Mouse (Mus musculus) hindbrain, embryonic 16.5 days (tissue): ENCODE results near the gene Sptan1. TPM values are rescaled to one million over a fixed set of nuclear protein-coding genes. Genes with fewer than 3 reads are reported as not detected.

Experiments
- microRNA-seq: library from miRNA; unstranded; fragments of <30 nt; microRNA quantifications from one replicate; pipeline ENCODE4, GENCODE M21; 2017
- polyA plus RNA-seq: library from polyadenylated mRNA; unstranded; fragments of >200 nt; fragmentation: Nextera tagmentation; extraction: Ambion mirVana; gene quantifications from 2 replicates; pipeline ENCODE4 v1.2.1, GENCODE M21; 2015

Sptan1 gene
- polyA plus RNA-seq, 1 experiment from 2014 or later: 234 TPM

Small RNAs within 50 kb of the gene (microRNA-seq; reads per million reads assigned to microRNA genes)
- 1.2 reads per million for gene Mir6997

Other genes with a start within 250 kb of the Sptan1 start
- gene Gm13420, start 213.9 kb upstream of the Sptan1 start, polyA plus RNA-seq: 0.15 and 0.38 TPM in 2 replicates
- gene Gm13547, start 206.2 kb upstream of the Sptan1 start, polyA plus RNA-seq: not detected in 2 replicates
- gene Coq4, start 178.1 kb upstream of the Sptan1 start, polyA plus RNA-seq: 44.0 and 48.6 TPM in 2 replicates
- gene Trub2, start 177.1 kb upstream of the Sptan1 start, polyA plus RNA-seq: 32.5 and 34.2 TPM in 2 replicates
- gene Slc27a4, start 162.9 kb upstream of the Sptan1 start, polyA plus RNA-seq: 45.9 and 47.9 TPM in 2 replicates
- 27.4 and 31.4 TPM in 2 replicates for gene Urm1, start 145.5 kb upstream of the Sptan1 start, polyA plus RNA-seq
- gene Cercam, start 96.4 kb upstream of the Sptan1 start, polyA plus RNA-seq: 22.6 and 25.8 TPM in 2 replicates
- gene Odf2, start 76.3 kb upstream of the Sptan1 start, polyA plus RNA-seq: 61.0 and 61.2 TPM in 2 replicates
- 59.6 and 66.0 TPM in 2 replicates for gene Gle1, start 30.1 kb upstream of the Sptan1 start, polyA plus RNA-seq
- gene Wdr34, start 83.3 kb downstream of the Sptan1 start, polyA plus RNA-seq: 76.4 and 78.1 TPM in 2 replicates
- 284 and 285 TPM in 2 replicates for gene Set, start 91.8 kb downstream of the Sptan1 start, polyA plus RNA-seq
- gene Pkn3, start 112.1 kb downstream of the Sptan1 start, polyA plus RNA-seq: 1.6 and 2.1 TPM in 2 replicates
- gene Zdhhc12, start 128.1 kb downstream of the Sptan1 start, polyA plus RNA-seq: 31.3 and 32.2 TPM in 2 replicates
- gene Zer1, start 159.0 kb downstream of the Sptan1 start, polyA plus RNA-seq: 10.4 and 11.3 TPM in 2 replicates
- gene Tbc1d13, start 168.2 kb downstream of the Sptan1 start, polyA plus RNA-seq: 8.8 and 10.0 TPM in 2 replicates
- 24.0 and 29.2 TPM in 2 replicates for gene Endog, start 205.9 kb downstream of the Sptan1 start, polyA plus RNA-seq
- gene Spout1, start 212.9 kb downstream of the Sptan1 start, polyA plus RNA-seq: 71.2 and 72.4 TPM in 2 replicates
- 14.8 and 15.2 TPM in 2 replicates for gene Kyat1, start 240.3 kb downstream of the Sptan1 start, polyA plus RNA-seq